In genomic region chr1:138021962-138022917, GRCm38 (mm10) we compare ENCODE assay signal across 16 mouse cellular contexts.
A peak's percentile ranks its signal among the peaks of the same experiment; 100 is the strongest.
DNase-seq lines count a peak whose midpoint lies in the region; ATAC-seq and TF ChIP-seq lines count a peak whose summit lies in the region.
"Had no signal": no experiment of that assay in that cellular context is flagged by ENCODE, and none has a peak within 500 bp of the region (broad histone marks: within the 10 kb centered on the region; RNA-seq: fewer than 3 reads in every experiment).

No protein-coding gene starts in this region.

- H3K4me3 ChIP-seq in midbrain, embryonic 14.5 days (replicated peaks; ENCODE audit: low read depth, low read length), result no peak overlapping the region
- no peak overlapping the region for H3K4me3 ChIP-seq in midbrain, embryonic 11.5 days (ENCODE audit: low read depth, low read length)
- no peak overlapping the region for H3K4me3 ChIP-seq in embryonic fibroblast, embryonic 13.5 days (ENCODE audit: insufficient read depth, low read length)
- no peak overlapping the region for H3K4me3 ChIP-seq in limb, embryonic 11.5 days (ENCODE audit: low read depth, low read length)
- H3K4me3 ChIP-seq in neural tube, embryonic 14.5 days (ENCODE audit: low read depth, low read length), result no peak overlapping the region
- H3K4me3 ChIP-seq in gastrocnemius, adult 2 months, result no peak overlapping the region
- H3K4me3 ChIP-seq: heart, embryonic 15.5 days; layer of hippocampus, adult 2 months had no signal

- peaks cover 6% of the 10 kb centered on the region; the same call in 1 of the 2 replicates for H3K4me1 ChIP-seq in midbrain, embryonic 14.5 days (ENCODE audit: control insufficient read depth, insufficient read depth, low read length)
- peaks cover 8% of the 10 kb centered on the region; the same call in 1 of the 2 replicates for H3K4me1 ChIP-seq in midbrain, embryonic 11.5 days (ENCODE audit: control insufficient read depth, insufficient read depth, low read length)
- H3K4me1 ChIP-seq in embryonic fibroblast, embryonic 13.5 days (ENCODE audit: control insufficient read depth, insufficient read depth, low read length), result no peaks in the 10 kb centered on the region
- peaks cover 2% of the 10 kb centered on the region; the same call in 1 of the 2 replicates for H3K4me1 ChIP-seq in limb, embryonic 11.5 days (ENCODE audit: control insufficient read depth, insufficient read depth, low read length)
- H3K4me1 ChIP-seq in neural tube, embryonic 14.5 days (ENCODE audit: control insufficient read depth, insufficient read depth, low read length), result peaks cover 6% of the 10 kb centered on the region; the same call in 1 of the 2 replicates
- H3K4me1 ChIP-seq: heart, embryonic 15.5 days had no signal

- WGBS in midbrain, embryonic 14.5 days, result 35% methylated on average over 11 of the region's 11 CpGs
- WGBS in midbrain, embryonic 11.5 days, result 64% methylated on average over 11 of the region's 11 CpGs
- WGBS in limb, embryonic 11.5 days, result 38% methylated on average over 11 of the region's 11 CpGs
- 12% methylated on average over 11 of the region's 11 CpGs for WGBS in neural tube, embryonic 14.5 days

- no peak overlapping the region for H3K9ac ChIP-seq in midbrain, embryonic 14.5 days (replicated peaks; ENCODE audit: low read length)
- no peak overlapping the region for H3K9ac ChIP-seq in midbrain, embryonic 11.5 days (ENCODE audit: low read length)
- no peak overlapping the region for H3K9ac ChIP-seq in limb, embryonic 11.5 days (ENCODE audit: low read length)
- H3K9ac ChIP-seq in neural tube, embryonic 14.5 days (replicated peaks; ENCODE audit: low read depth, low read length), result no peak overlapping the region
- H3K9ac ChIP-seq: heart, embryonic 15.5 days; liver, postnatal 0 days had no signal

- ATAC-seq in midbrain, embryonic 14.5 days (ENCODE audit: low FRiP score, low TSS enrichment), result no peak
- ATAC-seq in midbrain, embryonic 11.5 days (ENCODE audit: low FRiP score), result no peak
- peak; percentile 57; the same call in 1 of the 2 replicates for ATAC-seq in limb, embryonic 11.5 days (ENCODE audit: insufficient number of reproducible peaks, low FRiP score, low TSS enrichment, low read depth)
- 0 out of 2 replicates have a peak, but pooled peaks have one; percentile 49 for ATAC-seq in neural tube, embryonic 14.5 days (ENCODE audit: low read depth)
- ATAC-seq: inflammation-experienced regulatory T-cells, adult 6 months; liver, postnatal 0 days had no signal

- H3K27me3 ChIP-seq in midbrain, embryonic 14.5 days (ENCODE audit: control insufficient read depth, insufficient read depth, low read length), result no peaks in the 10 kb centered on the region
- no peaks in the 10 kb centered on the region for H3K27me3 ChIP-seq in midbrain, embryonic 11.5 days (ENCODE audit: control insufficient read depth, insufficient read depth, low read length)
- no peaks in the 10 kb centered on the region for H3K27me3 ChIP-seq in limb, embryonic 11.5 days (ENCODE audit: control insufficient read depth, insufficient read depth, low read length)
- H3K27me3 ChIP-seq in neural tube, embryonic 14.5 days (ENCODE audit: control insufficient read depth, insufficient read depth, low read length), result no peaks in the 10 kb centered on the region
- H3K27me3 ChIP-seq: CH12.LX; heart, embryonic 15.5 days had no signal

- no peak for TF ChIP-seq CTCF in embryonic fibroblast, embryonic 13.5 days (IDR thresholded peaks at IDR 0.05; ENCODE audit: borderline replicate concordance, insufficient read depth, low read length)
- TF ChIP-seq CTCF in gastrocnemius, adult 2 months (IDR thresholded peaks at IDR 0.05), result no peak

- TF ChIP-seq POLR2A in embryonic fibroblast, embryonic 13.5 days (IDR thresholded peaks at IDR 0.05; ENCODE audit: low read depth, low read length), result no peak

- H3K27ac ChIP-seq in midbrain, embryonic 14.5 days (replicated peaks; ENCODE audit: low read depth, low read length), result peak overlapping the region; percentile 60; the same call in 1 of the 2 replicates
- H3K27ac ChIP-seq in midbrain, embryonic 11.5 days (ENCODE audit: low read depth, low read length), result no peak overlapping the region
- peak overlapping the region; percentile 95 for H3K27ac ChIP-seq in embryonic fibroblast, embryonic 13.5 days (ENCODE audit: insufficient read depth, low read length)
- 0 out of 2 replicates have a peak overlapping the region, but pooled peaks have one; percentile 33 for H3K27ac ChIP-seq in limb, embryonic 11.5 days (replicated peaks; ENCODE audit: low read depth, low read length)
- H3K27ac ChIP-seq in neural tube, embryonic 14.5 days (ENCODE audit: low read depth, low read length), result no peak overlapping the region
- H3K27ac ChIP-seq in gastrocnemius, adult 2 months, result no peak overlapping the region
- H3K27ac ChIP-seq: heart, embryonic 15.5 days; layer of hippocampus, adult 2 months had no signal

- H3K9me3 ChIP-seq in midbrain, embryonic 14.5 days (ENCODE audit: control insufficient read depth, low read length), result no peaks in the 10 kb centered on the region
- H3K9me3 ChIP-seq in midbrain, embryonic 11.5 days (ENCODE audit: control insufficient read depth, low read length), result no peaks in the 10 kb centered on the region
- no peaks in the 10 kb centered on the region for H3K9me3 ChIP-seq in limb, embryonic 11.5 days (ENCODE audit: control insufficient read depth, low read length)
- H3K9me3 ChIP-seq in neural tube, embryonic 14.5 days (ENCODE audit: control insufficient read depth, low read length), result no peaks in the 10 kb centered on the region
- H3K9me3 ChIP-seq: heart, embryonic 15.5 days had no signal

- intact Hi-C loops in gastrocnemius, adult 2 months (cut with DNase I), result no loop called here

- H3K4me2 ChIP-seq in midbrain, embryonic 14.5 days (ENCODE audit: low read length), result no peak overlapping the region
- no peak overlapping the region for H3K4me2 ChIP-seq in midbrain, embryonic 11.5 days
- H3K4me2 ChIP-seq in limb, embryonic 11.5 days (ENCODE audit: low read depth, severe bottlenecking), result no peak overlapping the region
- H3K4me2 ChIP-seq in neural tube, embryonic 14.5 days (ENCODE audit: low read depth, low read length), result no peak overlapping the region
- H3K4me2 ChIP-seq: heart, embryonic 15.5 days had no signal

- no peaks in the 10 kb centered on the region for H3K36me3 ChIP-seq in midbrain, embryonic 14.5 days (ENCODE audit: control insufficient read depth, insufficient read depth, low read length)
- H3K36me3 ChIP-seq in midbrain, embryonic 11.5 days (ENCODE audit: control insufficient read depth, insufficient read depth, low read length), result no peaks in the 10 kb centered on the region
- no peaks in the 10 kb centered on the region for H3K36me3 ChIP-seq in limb, embryonic 11.5 days (ENCODE audit: control insufficient read depth, insufficient read depth, low read length)
- H3K36me3 ChIP-seq in neural tube, embryonic 14.5 days (ENCODE audit: control insufficient read depth, insufficient read depth, low read length), result no peaks in the 10 kb centered on the region
- H3K36me3 ChIP-seq: heart, embryonic 15.5 days had no signal

- peak; percentile 36 for DNase-seq in midbrain, embryonic 14.5 days
- DNase-seq in midbrain, embryonic 11.5 days (ENCODE audit: low spot score, missing footprints), result no peak
- DNase-seq in limb, embryonic 11.5 days (ENCODE audit: low spot score), result peak; percentile 48
- no peak for DNase-seq in layer of hippocampus, postnatal 36 days
- no peak for DNase-seq in gastrocnemius, adult 2 months
- no peak for DNase-seq in adrenal gland, postnatal 14 days
- DNase-seq: adrenal gland, adult 8-10 months; gastrocnemius, postnatal 10 days; liver, postnatal 0 days; retina, postnatal 1 day had no signal

Comparison
In these comparisons a context has a peak if more than half of its experiments do, and no peak if none do; other contexts are left out.
1. DNase-seq: peak in midbrain, embryonic 14.5 days (single experiment) and limb, embryonic 11.5 days (single experiment); none in midbrain, embryonic 11.5 days (single experiment), layer of hippocampus, postnatal 36 days (0 of 2), gastrocnemius, adult 2 months (single experiment) and adrenal gland, postnatal 14 days (single experiment).
2. H3K27ac ChIP-seq: peak in midbrain, embryonic 14.5 days (single experiment), embryonic fibroblast, embryonic 13.5 days (single experiment) and limb, embryonic 11.5 days (single experiment); none in midbrain, embryonic 11.5 days (single experiment), neural tube, embryonic 14.5 days (single experiment) and gastrocnemius, adult 2 months (single experiment).
3. ATAC-seq: peak in limb, embryonic 11.5 days (single experiment) and neural tube, embryonic 14.5 days (single experiment); none in midbrain, embryonic 14.5 days (single experiment) and midbrain, embryonic 11.5 days (single experiment).